Mouse (Mus musculus) forebrain, embryonic 14.5 days (tissue): ENCODE data around the gene Gm9745. TPM values are rescaled to one million over a fixed set of nuclear protein-coding genes. Genes with fewer than 3 reads are reported as not detected.
"Not testable (repeated sequence)": the region's sequence is repeated elsewhere in the genome, so short reads cannot be mapped to it uniquely, and the experiment has no call there.

Experiments
- ATAC-seq: fragments of 200-750 bp; cut with Nextera tagmentation; 2 replicates; pipeline ENCODE4 v1.8.0; 2017; ENCODE audit warnings: mild to moderate bottlenecking, moderate library complexity
- DNase-seq: peaks from one replicate; pipeline ENCODE4 v3.0.0-alpha.2; 2015; ENCODE audit warnings: low spot score
- H3K27ac ChIP-seq: fragments of 300-500 bp; sonication (generic); 2 replicates; pipeline ENCODE4 v1.5.1; 2014; ENCODE audit warnings: low read depth, mild to moderate bottlenecking, control low read depth, low read length, moderate library complexity
- H3K27me3 ChIP-seq: fragments of 300-500 bp; sonication (generic); replicated peaks from 2 replicates; pipeline ENCODE4 v1.6.1; 2014; ENCODE audit warnings: low read length, control low read depth, mixed read lengths; ENCODE audit not compliant: control insufficient read depth, insufficient read depth
- H3K36me3 ChIP-seq: fragments of 300-500 bp; sonication (generic); 2 replicates; pipeline ENCODE4 v1.6.1; 2014; ENCODE audit warnings: low read length, control low read depth; ENCODE audit not compliant: control insufficient read depth, insufficient read depth
- H3K4me1 ChIP-seq: fragments of 300-500 bp; sonication (generic); 2 replicates; pipeline ENCODE4 v1.6.1; 2014; ENCODE audit warnings: antibody characterized with exemption, low read length, control low read depth; ENCODE audit not compliant: control insufficient read depth, insufficient read depth
- H3K4me2 ChIP-seq: fragments of 300-500 bp; sonication (generic); 2 replicates; pipeline ENCODE4 v1.6.1; 2014; ENCODE audit warnings: mild to moderate bottlenecking, control low read depth, low read length
- H3K4me3 ChIP-seq: fragments of 300-500 bp; sonication (generic); 2 replicates; pipeline ENCODE4 v1.5.1; 2014; ENCODE audit warnings: low read depth, low read length, control low read depth
- H3K9ac ChIP-seq: fragments of 300-500 bp; sonication (generic); 2 replicates; pipeline ENCODE4 v1.6.1; 2014; ENCODE audit warnings: mild to moderate bottlenecking, low read length, control low read depth, moderate library complexity
- H3K9me3 ChIP-seq: fragments of 300-500 bp; sonication (generic); replicated peaks from 2 replicates; pipeline ENCODE4 v1.6.1; 2016; ENCODE audit warnings: low read length, control low read depth, mixed read lengths; ENCODE audit not compliant: control insufficient read depth
- WGBS: fragments of 180-500 bp; shearing (Covaris S2); extraction: QIAGEN DNeasy Blood & Tissue Kit; methylation state at CpG from one replicate; pipeline ENCODE4 v1.1.7; 2014; 5-methylcytosine and 5-hydroxymethylcytosine counted together
- microRNA-seq: library from miRNA; unstranded; fragments of <30 nt; microRNA quantifications from one replicate; pipeline ENCODE4, GENCODE M21; 2016
- polyA plus RNA-seq: library from polyadenylated mRNA; unstranded; fragments of >200 nt; fragmentation: Nextera tagmentation; extraction: Ambion mirVana; gene quantifications from 2 replicates; pipeline ENCODE4 v1.2.1, GENCODE M21; 2014

The Gm9745 gene
- polyA plus RNA-seq, 1 experiment from 2014 or later, result not detected

- not testable (repeated sequence) for H3K9me3 ChIP-seq, H3K27me3 ChIP-seq, H3K27ac ChIP-seq, DNase-seq, H3K4me1 ChIP-seq, ATAC-seq, H3K36me3 ChIP-seq, H3K4me2 ChIP-seq, H3K9ac ChIP-seq, H3K4me3 ChIP-seq
- WGBS, result 63% methylated on average over 1 of the region's 5 CpGs
These were observed 6.3 kb downstream of the Gm9745 start for GRCm38 (mm10) chr13:8941701-8942100.

- H3K9ac ChIP-seq, H3K27ac ChIP-seq, H3K9me3 ChIP-seq, H3K4me1 ChIP-seq, H3K27me3 ChIP-seq, DNase-seq, ATAC-seq, H3K4me2 ChIP-seq, H3K36me3 ChIP-seq, H3K4me3 ChIP-seq: not testable (repeated sequence)
- 87% methylated on average over 4 of the region's 4 CpGs for WGBS
These were observed 6.9 kb downstream of the Gm9745 start for GRCm38 (mm10) chr13:8941110-8941509.

GRCm38 (mm10) chr13:8937611-8938140, 10.4 kb downstream of the Gm9745 start:
- not testable (repeated sequence) for DNase-seq

GRCm38 (mm10) chr13:8933499-8933898, 14.5 kb downstream of the Gm9745 start:
- ATAC-seq, result no peak
- no peak overlapping the region for H3K9ac ChIP-seq
- H3K4me3 ChIP-seq, result no peak overlapping the region
- H3K9me3 ChIP-seq, result no peaks in the 10 kb centered on the region
- no peak overlapping the region for H3K4me2 ChIP-seq
- no peak overlapping the region for H3K27ac ChIP-seq
- H3K36me3 ChIP-seq, result no peaks in the 10 kb centered on the region
- H3K27me3 ChIP-seq, result no peaks in the 10 kb centered on the region
- H3K4me1 ChIP-seq, result no peaks in the 10 kb centered on the region
- WGBS, result 58% methylated on average over 2 of the region's 2 CpGs
- DNase-seq, result no peak

More at GRCm38 (mm10) chr13:8937611-8938140, 10.4 kb downstream of the Gm9745 start:
- not testable (repeated sequence) for H3K36me3 ChIP-seq, H3K9me3 ChIP-seq, H3K9ac ChIP-seq, H3K4me3 ChIP-seq, H3K4me2 ChIP-seq, H3K27ac ChIP-seq, H3K27me3 ChIP-seq, ATAC-seq, H3K4me1 ChIP-seq
- 78% methylated on average over 6 of the region's 6 CpGs for WGBS

GRCm38 (mm10) chr13:8913890-8914289, 34.1 kb downstream of the Gm9745 start:
- H3K27me3 ChIP-seq, result not testable (repeated sequence)

GRCm38 (mm10) chr13:8905986-8906385, 42.0 kb downstream of the Gm9745 start:
- not testable (repeated sequence) for H3K4me3 ChIP-seq, H3K27me3 ChIP-seq, H3K9ac ChIP-seq, H3K4me1 ChIP-seq, ATAC-seq, H3K36me3 ChIP-seq, H3K27ac ChIP-seq, DNase-seq, H3K4me2 ChIP-seq, H3K9me3 ChIP-seq
- WGBS, result 95% methylated on average over 2 of the region's 2 CpGs

More at GRCm38 (mm10) chr13:8913890-8914289, 34.1 kb downstream of the Gm9745 start:
- WGBS, result 91% methylated on average over 8 of the region's 8 CpGs
- H3K36me3 ChIP-seq, H3K4me3 ChIP-seq, DNase-seq, H3K9me3 ChIP-seq, H3K4me2 ChIP-seq, H3K4me1 ChIP-seq, H3K9ac ChIP-seq, ATAC-seq, H3K27ac ChIP-seq: not testable (repeated sequence)

Small RNA genes lying within 50 kb of the gene (microRNA-seq; reads per million reads assigned to microRNA genes)
- gene Gm22750, result not detected

Other genes with a start within 250 kb of the Gm9745 start
- gene Wdr37, start 76.3 kb downstream of the Gm9745 start, polyA plus RNA-seq, result 49.3 and 52.2 TPM in 2 replicates
- 85.6 and 85.9 TPM in 2 replicates for gene Idi1, start 62.7 kb downstream of the Gm9745 start, polyA plus RNA-seq
- gene Idi2, start 4.6 kb upstream of the Gm9745 start, polyA plus RNA-seq, result not detected in 2 replicates
- 80.3 and 86.4 TPM in 2 replicates for gene Gtpbp4, start 47.9 kb upstream of the Gm9745 start, polyA plus RNA-seq
- 37.0 and 41.0 TPM in 2 replicates for gene Larp4b, start 145.7 kb upstream of the Gm9745 start, polyA plus RNA-seq